Mouse (Mus musculus) embryonic facial prominence, embryonic 10.5 days (tissue): ENCODE data around the gene Slc17a5. TPM values are rescaled to one million over a fixed set of nuclear protein-coding genes. Genes with fewer than 3 reads are reported as not detected.
A peak's percentile ranks its signal among the peaks of the same experiment; 100 is the strongest.

Source experiments
- DNase-seq: peaks from one replicate; pipeline ENCODE4 v3.0.0-alpha.2; 2017; ENCODE audit warnings: low spot score
- H3K27ac ChIP-seq: fragments of 300-500 bp; sonication (generic); replicated peaks from 2 replicates; pipeline ENCODE4 v1.5.1; 2016; ENCODE audit warnings: mild to moderate bottlenecking
- H3K27me3 ChIP-seq: fragments of 300-500 bp; sonication (generic); replicated peaks from 2 replicates; pipeline ENCODE4 v1.6.1; 2016; ENCODE audit warnings: low read depth, mild to moderate bottlenecking; ENCODE audit not compliant: poor library complexity, severe bottlenecking
- H3K36me3 ChIP-seq: fragments of 300-500 bp; sonication (generic); replicated peaks from 2 replicates; pipeline ENCODE4 v1.6.1; 2016; ENCODE audit warnings: mild to moderate bottlenecking, moderate library complexity
- H3K4me1 ChIP-seq: fragments of 300-500 bp; sonication (generic); 2 replicates; pipeline ENCODE4 v1.6.1; 2016
- H3K4me3 ChIP-seq: fragments of 300-500 bp; sonication (generic); 2 replicates; pipeline ENCODE4 v1.5.1; 2016; ENCODE audit warnings: mild to moderate bottlenecking, moderate library complexity
- H3K9me3 ChIP-seq: fragments of 300-500 bp; sonication (generic); 2 replicates; pipeline ENCODE4 v1.6.1; 2016; ENCODE audit warnings: mild to moderate bottlenecking
- WGBS: fragments of 180-500 bp; shearing (Covaris S2); methylation state at CpG from one replicate; pipeline ENCODE4 v1.1.7; 2016; 5-methylcytosine and 5-hydroxymethylcytosine counted together
- polyA plus RNA-seq: library from polyadenylated mRNA; unstranded; fragments of >200 nt; fragmentation: Nextera tagmentation; extraction: Ambion mirVana; gene quantifications from 2 replicates; pipeline ENCODE4 v1.2.1, GENCODE M21; 2016

Gene Slc17a5
- 9.5 and 11.2 TPM in 2 replicates for polyA plus RNA-seq

GRCm38 (mm10) chr9:78587914-78588313, at the start of gene Slc17a5:
Slc17a5 (minus strand) TSS chr9:78588041.
- no peaks in the 10 kb centered on the region for H3K27me3 ChIP-seq
- peak; percentile 97 for DNase-seq
- H3K27ac ChIP-seq = peak within 1 kb of the TSS; percentile 91
- H3K36me3 ChIP-seq = peaks cover 15% of the 10 kb centered on the region
- no peaks in the 10 kb centered on the region for H3K9me3 ChIP-seq
- H3K4me1 ChIP-seq = peaks cover 12% of the 10 kb centered on the region
- peak within 1 kb of the TSS; percentile 86 for H3K4me3 ChIP-seq
- under 1% methylated on average over 27 of the region's 27 CpGs for WGBS

- 94% methylated on average over 3 of the region's 3 CpGs for WGBS
- H3K4me3 ChIP-seq = no peak overlapping the region
- H3K27ac ChIP-seq = no peak overlapping the region
- no peaks in the 10 kb centered on the region for H3K27me3 ChIP-seq
- peaks cover 3% of the 10 kb centered on the region; the same call in 1 of the 2 replicates for H3K4me1 ChIP-seq
- no peaks in the 10 kb centered on the region for H3K36me3 ChIP-seq
- H3K9me3 ChIP-seq = no peaks in the 10 kb centered on the region
- no peak for DNase-seq
Observed at GRCm38 (mm10) chr9:78633976-78634375, 46.1 kb upstream of the Slc17a5 start.

- Histone ChIP-seq H3K36me3 (no peaks in the 10 kb centered on the region), H3K9me3 (no peaks in the 10 kb centered on the region), H3K4me3 (no peak overlapping the region), H3K27me3 (no peaks in the 10 kb centered on the region), H3K4me1 (no peaks in the 10 kb centered on the region), H3K27ac (no peak overlapping the region)
- 87% methylated on average over 6 of the region's 6 CpGs for WGBS
- DNase-seq = no peak
Observed at GRCm38 (mm10) chr9:78631755-78632434, 44.1 kb upstream of the Slc17a5 start.

GRCm38 (mm10) chr9:78629991-78630390, 42.1 kb upstream of the Slc17a5 start:
- H3K27ac ChIP-seq = no peak overlapping the region
- H3K4me1 ChIP-seq = no peaks in the 10 kb centered on the region
- no peak overlapping the region for H3K4me3 ChIP-seq
- H3K9me3 ChIP-seq = no peaks in the 10 kb centered on the region
- DNase-seq = no peak
- no peaks in the 10 kb centered on the region for H3K36me3 ChIP-seq
- H3K27me3 ChIP-seq = no peaks in the 10 kb centered on the region
- 52% methylated on average over 6 of the region's 6 CpGs for WGBS

- 81% methylated on average over 10 of the region's 10 CpGs for WGBS
Observed at GRCm38 (mm10) chr9:78623301-78623747, 35.5 kb upstream of the Slc17a5 start.

GRCm38 (mm10) chr9:78619285-78619684, 31.4 kb upstream of the Slc17a5 start:
- Histone ChIP-seq H3K27me3 (peaks cover 22% of the 10 kb centered on the region), H3K9me3 (no peaks in the 10 kb centered on the region), H3K36me3 (no peaks in the 10 kb centered on the region), H3K4me3 (no peak overlapping the region), H3K4me1 (peaks cover 20% of the 10 kb centered on the region), H3K27ac (no peak overlapping the region)
- 89% methylated on average over 9 of the region's 9 CpGs for WGBS
- no peak for DNase-seq

More at GRCm38 (mm10) chr9:78623301-78623747, 35.5 kb upstream of the Slc17a5 start:
- H3K36me3 ChIP-seq = no peaks in the 10 kb centered on the region
- no peak overlapping the region for H3K27ac ChIP-seq
- no peaks in the 10 kb centered on the region for H3K27me3 ChIP-seq
- H3K4me1 ChIP-seq = no peaks in the 10 kb centered on the region
- no peak for DNase-seq
- no peaks in the 10 kb centered on the region for H3K9me3 ChIP-seq
- H3K4me3 ChIP-seq = no peak overlapping the region

- H3K4me3 ChIP-seq = peak within 1 kb of the TSS; percentile 78
- H3K4me1 ChIP-seq = peaks cover 20% of the 10 kb centered on the region
- peaks cover 26% of the 10 kb centered on the region for H3K27me3 ChIP-seq
- no peaks in the 10 kb centered on the region for H3K9me3 ChIP-seq
- peak; percentile 77 for DNase-seq
- peak within 1 kb of the TSS; percentile 90 for H3K27ac ChIP-seq
- no peaks in the 10 kb centered on the region for H3K36me3 ChIP-seq
- under 1% methylated on average over 43 of the region's 43 CpGs for WGBS
Observed at GRCm38 (mm10) chr9:78615401-78616021, 27.7 kb upstream of the Slc17a5 start, which contains the start of gene Cd109. Cd109 (plus strand) TSS chr9:78615546.

- no peak for DNase-seq
- H3K27ac ChIP-seq = no peak overlapping the region
- 64% methylated on average over 6 of the region's 6 CpGs for WGBS
- H3K9me3 ChIP-seq = no peaks in the 10 kb centered on the region
- H3K4me1 ChIP-seq = peaks cover 20% of the 10 kb centered on the region
- H3K4me3 ChIP-seq = no peak overlapping the region
- H3K27me3 ChIP-seq = peaks cover 26% of the 10 kb centered on the region
- H3K36me3 ChIP-seq = no peaks in the 10 kb centered on the region
Observed at GRCm38 (mm10) chr9:78614201-78614600, 26.4 kb upstream of the Slc17a5 start.

GRCm38 (mm10) chr9:78601046-78601730, 13.3 kb upstream of the Slc17a5 start:
- H3K27ac ChIP-seq = no peak overlapping the region
- DNase-seq = no peak
- WGBS = 72% methylated on average over 4 of the region's 4 CpGs
- H3K9me3 ChIP-seq = no peaks in the 10 kb centered on the region
- H3K27me3 ChIP-seq = no peaks in the 10 kb centered on the region
- H3K36me3 ChIP-seq = no peaks in the 10 kb centered on the region
- H3K4me3 ChIP-seq = no peak overlapping the region
- no peaks in the 10 kb centered on the region for H3K4me1 ChIP-seq

- WGBS = 84% methylated on average over 5 of the region's 5 CpGs
Observed at GRCm38 (mm10) chr9:78599927-78600326, 12.1 kb upstream of the Slc17a5 start.

GRCm38 (mm10) chr9:78596834-78597233, 9.0 kb upstream of the Slc17a5 start:
- H3K4me1 ChIP-seq = no peaks in the 10 kb centered on the region
- H3K4me3 ChIP-seq = no peak overlapping the region
- peak; percentile 44 for DNase-seq
- no peak overlapping the region for H3K27ac ChIP-seq
- no peaks in the 10 kb centered on the region for H3K27me3 ChIP-seq
- WGBS = 6% methylated on average over 5 of the region's 5 CpGs
- no peaks in the 10 kb centered on the region for H3K36me3 ChIP-seq
- H3K9me3 ChIP-seq = no peaks in the 10 kb centered on the region

More at GRCm38 (mm10) chr9:78599927-78600326, 12.1 kb upstream of the Slc17a5 start:
- Histone ChIP-seq H3K9me3 (no peaks in the 10 kb centered on the region), H3K4me3 (no peak overlapping the region), H3K27me3 (no peaks in the 10 kb centered on the region), H3K27ac (no peak overlapping the region), H3K36me3 (no peaks in the 10 kb centered on the region), H3K4me1 (no peaks in the 10 kb centered on the region)
- no peak for DNase-seq

- Histone ChIP-seq H3K4me1 (no peaks in the 10 kb centered on the region), H3K27me3 (no peaks in the 10 kb centered on the region), H3K27ac (no peak overlapping the region), H3K36me3 (no peaks in the 10 kb centered on the region), H3K9me3 (no peaks in the 10 kb centered on the region), H3K4me3 (no peak overlapping the region)
- no peak for DNase-seq
- 91% methylated on average over 18 of the region's 18 CpGs for WGBS
Observed at GRCm38 (mm10) chr9:78595769-78596555, 8.1 kb upstream of the Slc17a5 start.
